Mouse (Mus musculus) spleen, postnatal 10 days (tissue): ENCODE results near the gene Trim6.
"Not testable (repeated sequence)": the region's sequence is repeated elsewhere in the genome, so short reads cannot be mapped to it uniquely, and the experiment has no call there.

Source experiments
- DNase-seq, 2 experiments: peaks; one replicate each; pipeline ENCODE4 v3.0.0; 2021 to 2022; ENCODE audit warnings: low spot score in 2 of 2

Trim6 gene

GRCm38 (mm10) chr7:104218701-104219569 is at the start of gene Trim6:
Trim6 (plus strand) TSS chr7:104218793.
- peak in 1 of 2 experiments; percentile 31 for DNase-seq

- DNase-seq: no peak
Measured at GRCm38 (mm10) chr7:104169634-104170204, 48.9 kb upstream of the Trim6 start.

- no peak for DNase-seq
Measured at GRCm38 (mm10) chr7:104175085-104175484, 43.5 kb upstream of the Trim6 start.

GRCm38 (mm10) chr7:104178422-104179054 is 40.1 kb upstream of the Trim6 start:
- no peak for DNase-seq

- no peak for DNase-seq
Measured at GRCm38 (mm10) chr7:104179074-104179473, 39.5 kb upstream of the Trim6 start.

GRCm38 (mm10) chr7:104183292-104183691 is 35.3 kb upstream of the Trim6 start, which contains the start of gene Olfr648:
Olfr648 (minus strand) TSS chr7:104183392.
- DNase-seq: no peak

GRCm38 (mm10) chr7:104191275-104191674 is 27.3 kb upstream of the Trim6 start:
- no peak for DNase-seq

- no peak for DNase-seq
Measured at GRCm38 (mm10) chr7:104195885-104196284, 22.7 kb upstream of the Trim6 start, which contains the start of gene Olfr649. Olfr649 (minus strand) TSS chr7:104195985.

- peak; percentile 29 to 73 for DNase-seq
Measured at GRCm38 (mm10) chr7:104199822-104200221, 18.8 kb upstream of the Trim6 start.

- DNase-seq: no peak
Measured at GRCm38 (mm10) chr7:104206197-104206596, 12.4 kb upstream of the Trim6 start.

- no peak for DNase-seq
Measured at GRCm38 (mm10) chr7:104216011-104216535, 2.5 kb upstream of the Trim6 start.

- DNase-seq: no peak
Measured at GRCm38 (mm10) chr7:104217881-104218280, 712 bp upstream of the Trim6 start.

GRCm38 (mm10) chr7:104231203-104231602 is 12.6 kb downstream of the Trim6 start:
- DNase-seq: peak in 1 of 2 experiments; percentile 62

- no peak for DNase-seq
Measured at GRCm38 (mm10) chr7:104240857-104241256, 22.3 kb downstream of the Trim6 start.

GRCm38 (mm10) chr7:104243616-104244015 is 25.0 kb downstream of the Trim6 start:
- DNase-seq: no peak

- DNase-seq: peak; percentile 42 to 61
Measured at GRCm38 (mm10) chr7:104244287-104245181, 25.9 kb downstream of the Trim6 start, which contains the start of gene Trim34a. Trim34a (plus strand) TSS chr7:104244457.

- not testable (repeated sequence) for DNase-seq
Measured at GRCm38 (mm10) chr7:104260380-104260779, 41.8 kb downstream of the Trim6 start.

- DNase-seq: not testable (repeated sequence)
Measured at GRCm38 (mm10) chr7:104265335-104265734, 46.7 kb downstream of the Trim6 start.

GRCm38 (mm10) chr7:104279361-104279760 is 60.8 kb downstream of the Trim6 start:
- not testable (repeated sequence) for DNase-seq
